Mouse (Mus musculus) embryo, embryonic 9.5 days (tissue): ENCODE results near the gene Mdga1.

Experiments
- DNase-seq: peaks from one replicate; pipeline ENCODE4 v3.0.0-alpha.2; 2017; ENCODE audit errors: extremely low spot score

Mdga1 gene

DNA sequence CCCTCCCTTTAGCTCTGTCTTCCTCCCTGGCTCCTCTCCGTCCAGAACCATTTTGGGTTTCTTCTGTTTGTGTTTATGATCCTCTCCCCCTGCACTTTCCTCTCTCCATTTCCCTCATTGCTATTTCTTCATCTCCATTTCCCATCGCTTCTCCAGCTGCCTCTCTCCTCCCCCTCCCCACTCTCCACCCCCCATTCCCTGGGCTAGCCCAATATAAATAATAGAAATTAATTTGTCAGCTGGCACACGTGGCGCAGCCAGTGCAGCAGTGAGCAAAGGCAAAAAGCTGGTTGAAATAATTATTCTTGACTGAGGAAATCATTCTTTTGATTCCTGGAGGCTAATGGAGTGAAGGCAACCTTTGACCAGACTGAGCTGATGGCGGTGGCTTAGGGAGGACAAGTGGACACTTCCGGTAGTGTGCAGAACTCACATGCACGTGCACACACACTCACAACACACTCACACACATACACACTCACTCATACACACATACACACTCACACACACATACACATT lies at the start of gene Mdga1:
Gene Mdga1, minus strand, starts transcription at position 51 of the 519 bp plus-strand sequence.
- DNase-seq = no peak

GRCm38 (mm10) chr17:30018927-30019610 lies 49.2 kb upstream of the Mdga1 start:
- no peak for DNase-seq

DNA sequence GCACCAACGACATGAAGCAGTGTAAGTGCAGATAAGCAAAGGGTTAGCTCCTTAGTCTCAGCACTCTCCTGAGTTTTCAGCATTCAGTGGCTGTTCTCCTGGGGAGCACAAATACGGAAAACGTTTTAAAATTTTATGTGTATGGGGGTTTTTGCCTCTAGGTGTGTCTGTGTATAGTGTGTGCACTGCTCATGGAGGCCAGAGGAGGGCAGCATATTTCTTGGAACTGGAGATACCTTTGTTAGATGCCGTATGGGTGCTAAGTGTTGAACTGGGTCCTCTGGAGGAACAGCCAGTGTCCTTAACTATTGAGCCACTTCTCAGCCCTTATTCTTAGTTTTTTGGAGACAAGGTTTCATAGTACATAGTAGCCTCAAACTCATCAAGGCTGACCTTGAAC lies 44.8 kb upstream of the Mdga1 start:
- no peak for DNase-seq

DNA sequence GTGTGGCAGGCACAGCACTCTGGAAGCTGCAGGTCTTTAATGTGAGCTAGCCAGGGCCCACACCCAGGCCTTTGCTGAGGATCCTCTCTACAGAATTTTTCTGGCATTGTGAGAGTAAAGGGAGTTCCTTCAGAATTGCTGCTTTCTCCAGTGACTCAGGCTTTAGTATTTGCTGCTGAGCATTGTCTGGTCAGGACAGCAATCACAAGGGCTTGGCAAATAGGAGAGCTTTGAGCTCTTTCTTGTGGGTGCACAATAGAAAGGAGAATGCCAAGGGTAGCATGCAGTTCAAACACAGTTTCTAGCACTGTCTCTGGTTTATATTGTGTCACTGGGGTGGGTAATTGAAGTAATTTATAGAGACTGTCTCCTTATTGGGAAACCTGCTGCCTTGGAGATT lies 38.5 kb upstream of the Mdga1 start:
- DNase-seq = no peak

- DNase-seq = no peak
Observed at GRCm38 (mm10) chr17:30007883-30008282, 38.0 kb upstream of the Mdga1 start.

- no peak for DNase-seq
Observed at GRCm38 (mm10) chr17:30006877-30007276, 37.0 kb upstream of the Mdga1 start.

GRCm38 (mm10) chr17:30005451-30005941 lies 35.6 kb upstream of the Mdga1 start:
- peak; percentile 69 for DNase-seq

- no peak for DNase-seq
Observed at GRCm38 (mm10) chr17:30005103-30005443, 35.2 kb upstream of the Mdga1 start.

DNA sequence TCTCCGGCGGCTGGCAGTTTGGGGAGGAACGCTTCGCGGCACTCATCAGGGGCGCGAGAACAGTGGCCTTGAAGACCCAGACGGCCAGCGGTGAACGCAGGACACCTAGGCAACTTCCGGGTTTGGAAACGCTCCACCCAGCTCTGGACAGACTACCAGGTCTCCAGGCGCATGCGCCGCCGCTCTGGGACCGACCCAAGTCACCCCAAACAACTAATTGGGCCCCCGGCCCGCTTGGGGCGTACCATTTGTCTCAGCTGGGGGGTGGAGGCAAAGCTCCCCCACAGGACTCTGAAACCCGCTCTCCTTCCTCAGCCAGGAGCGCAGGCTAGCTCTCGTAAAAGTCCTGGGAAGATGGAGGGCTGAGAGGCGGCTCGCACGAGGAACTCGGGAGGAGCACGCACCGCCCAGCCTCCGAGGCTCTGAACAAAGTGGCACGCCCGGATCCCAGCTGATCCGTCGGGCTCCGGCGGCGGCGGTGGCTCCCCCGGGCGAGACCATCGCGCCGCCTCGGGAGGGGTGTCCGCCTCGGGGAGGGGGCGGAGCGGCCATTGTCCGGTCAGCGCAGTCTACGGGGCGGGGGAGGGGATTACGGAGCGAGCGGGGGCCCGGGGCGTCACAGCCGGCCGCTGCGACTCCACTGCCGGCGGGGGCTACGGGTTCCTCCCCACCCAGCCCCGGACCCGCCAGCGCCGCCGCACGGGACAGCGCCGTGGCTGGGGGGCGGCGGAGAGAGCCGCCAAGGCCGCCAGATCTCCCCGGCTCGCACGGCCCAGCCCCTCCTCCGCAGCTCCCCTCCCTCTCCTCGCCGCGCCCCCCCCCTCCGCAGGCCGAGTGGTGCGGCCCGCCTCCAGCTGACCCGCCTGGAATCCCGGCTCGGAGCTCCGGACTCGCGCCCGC lies 34.6 kb upstream of the Mdga1 start, which contains the start of gene Zfand3:
Gene Zfand3, plus strand, starts transcription at position 531 of the 900 bp plus-strand sequence.
- DNase-seq = peak; percentile 98

DNA sequence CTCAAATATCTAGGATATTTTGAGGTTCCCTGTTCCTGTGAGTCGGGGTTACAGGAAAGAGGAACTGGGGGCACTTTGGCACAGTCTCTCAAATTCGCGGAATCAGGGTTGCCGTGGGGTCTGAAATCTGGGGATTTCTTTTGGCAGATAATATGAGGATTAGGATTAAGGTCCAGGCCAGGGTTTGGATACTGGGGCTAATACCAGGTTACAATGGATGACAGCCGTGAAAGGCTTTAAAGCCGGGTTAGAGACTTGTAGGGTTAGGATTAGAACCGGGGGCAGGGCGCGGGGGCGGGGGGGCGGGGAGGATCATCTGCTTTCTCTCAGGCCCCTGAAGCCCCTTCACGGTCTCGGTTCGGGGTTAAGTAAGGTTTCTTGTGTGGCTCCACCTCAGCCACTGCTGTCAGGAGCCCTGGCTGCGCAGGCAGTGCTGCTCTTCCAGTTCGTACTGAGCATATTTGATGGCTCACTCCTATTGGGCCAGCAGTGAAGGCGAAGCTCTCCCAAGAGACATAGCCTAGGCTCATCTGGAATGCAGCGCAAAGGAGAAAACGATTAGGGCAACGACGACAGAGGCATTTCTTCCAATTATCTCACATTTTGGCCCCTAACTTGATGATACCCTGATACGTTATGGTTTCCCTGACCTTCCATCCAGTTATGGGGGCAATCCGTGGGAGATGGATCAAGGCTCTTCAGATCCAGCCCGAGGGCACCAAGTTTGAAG lies 28.8 kb upstream of the Mdga1 start:
- DNase-seq = no peak

DNA sequence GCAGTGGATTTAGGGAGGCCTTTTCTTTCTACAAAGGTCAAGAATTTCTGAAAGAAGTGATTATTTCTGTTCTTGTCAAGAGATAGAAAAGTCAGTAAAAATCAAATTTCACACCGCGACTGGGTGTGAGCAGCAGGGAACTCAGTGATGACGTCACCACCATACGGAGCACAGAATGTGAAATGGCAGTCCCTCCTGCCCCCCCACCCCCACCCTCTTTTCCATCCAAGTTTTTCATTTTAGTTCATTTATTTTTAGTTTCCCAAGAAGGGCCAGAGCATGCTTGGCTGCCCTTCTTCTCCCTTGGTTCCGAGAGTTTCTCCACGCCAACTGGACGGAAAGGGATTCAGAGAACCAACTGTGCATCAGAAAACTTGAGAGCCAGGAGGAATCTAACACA lies 27.8 kb upstream of the Mdga1 start:
- DNase-seq = no peak

DNA sequence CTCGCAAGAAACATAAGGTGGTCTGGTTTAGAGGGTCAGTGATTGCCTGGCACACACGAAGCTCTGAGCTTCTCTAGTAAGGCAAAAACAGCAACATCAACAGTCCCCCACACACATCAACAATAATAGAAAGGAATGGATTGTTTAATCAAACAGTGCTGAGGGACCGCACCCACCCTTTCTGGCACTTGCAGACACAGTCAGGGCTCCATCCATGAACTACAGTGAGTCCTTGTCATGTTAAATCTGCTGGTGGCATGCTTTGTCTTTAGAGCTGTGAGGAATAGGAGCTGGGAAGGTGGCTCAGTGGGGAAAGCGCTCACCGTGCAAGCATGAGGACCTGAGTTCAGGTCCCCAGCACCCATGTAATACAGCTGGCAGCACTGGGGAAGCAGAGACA lies 26.1 kb upstream of the Mdga1 start:
- DNase-seq = no peak

DNA sequence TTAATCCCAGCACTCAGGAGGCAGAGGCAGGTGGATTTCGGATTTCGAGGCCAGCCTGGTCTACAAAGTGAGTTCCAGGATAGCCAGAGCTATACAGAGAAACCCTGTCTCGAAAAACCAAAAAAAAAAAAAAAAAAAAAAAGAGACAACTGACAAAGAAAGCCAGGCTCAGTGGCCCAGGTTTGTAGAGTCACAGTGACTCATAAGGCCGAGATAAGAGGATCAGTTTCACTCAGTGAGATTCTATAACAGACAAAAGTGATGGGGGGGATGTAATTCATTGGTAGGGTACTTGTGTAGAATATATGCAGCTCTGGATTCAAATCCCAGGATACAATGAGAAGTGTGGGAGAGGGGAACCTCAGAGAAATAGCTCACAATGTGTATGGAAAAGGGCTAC lies 24.6 kb upstream of the Mdga1 start:
- DNase-seq = no peak

- no peak for DNase-seq
Observed at GRCm38 (mm10) chr17:29994011-29994410, 24.1 kb upstream of the Mdga1 start.

GRCm38 (mm10) chr17:29993488-29993887 lies 23.6 kb upstream of the Mdga1 start:
- DNase-seq = no peak

- no peak for DNase-seq
Observed at GRCm38 (mm10) chr17:29990845-29991244, 21.0 kb upstream of the Mdga1 start.

DNA sequence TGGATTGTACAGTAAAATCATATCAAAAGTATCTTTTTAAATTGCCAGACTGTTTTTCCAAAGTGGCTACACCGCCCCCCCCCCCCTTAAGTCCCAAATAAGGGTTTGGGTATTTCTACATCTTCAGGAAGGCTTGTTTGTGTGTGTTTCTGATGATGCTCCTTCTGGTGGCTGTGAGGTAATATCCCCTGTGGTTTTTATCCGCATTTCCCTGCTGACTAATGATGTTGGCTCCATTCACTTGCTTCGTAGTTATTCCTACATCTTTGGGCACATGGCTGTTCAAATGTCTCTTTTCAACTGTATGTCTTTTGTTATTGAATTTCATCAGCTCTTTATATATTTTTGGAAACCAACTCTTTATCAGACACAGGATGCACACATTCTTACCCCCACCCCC lies 20.2 kb upstream of the Mdga1 start:
- no peak for DNase-seq

- no peak for DNase-seq
Observed at GRCm38 (mm10) chr17:29989653-29990052, 19.8 kb upstream of the Mdga1 start.

- DNase-seq = no peak
Observed at GRCm38 (mm10) chr17:29988141-29988540, 18.3 kb upstream of the Mdga1 start.

DNA sequence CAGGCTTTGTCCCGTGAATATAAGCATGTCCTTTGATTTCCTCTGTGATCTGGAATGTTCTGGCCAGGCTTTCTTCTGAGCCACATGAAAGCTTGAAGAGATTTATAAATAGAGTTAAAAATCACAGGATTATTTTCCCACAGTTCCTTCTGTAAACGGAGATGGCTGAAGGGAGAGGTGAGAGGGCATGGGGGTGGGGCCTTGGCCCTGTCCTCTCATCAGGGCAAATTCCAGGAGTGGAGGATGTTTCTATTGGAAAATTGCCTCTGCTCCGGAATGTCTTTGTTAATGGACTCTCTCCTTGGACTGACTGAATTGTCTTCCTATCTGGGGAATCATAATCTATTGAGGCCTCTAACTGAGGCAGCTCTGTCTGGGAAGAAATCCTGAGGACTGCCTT lies 15.6 kb upstream of the Mdga1 start:
- DNase-seq = no peak

GRCm38 (mm10) chr17:29984931-29985330 lies 15.0 kb upstream of the Mdga1 start:
- no peak for DNase-seq

DNA sequence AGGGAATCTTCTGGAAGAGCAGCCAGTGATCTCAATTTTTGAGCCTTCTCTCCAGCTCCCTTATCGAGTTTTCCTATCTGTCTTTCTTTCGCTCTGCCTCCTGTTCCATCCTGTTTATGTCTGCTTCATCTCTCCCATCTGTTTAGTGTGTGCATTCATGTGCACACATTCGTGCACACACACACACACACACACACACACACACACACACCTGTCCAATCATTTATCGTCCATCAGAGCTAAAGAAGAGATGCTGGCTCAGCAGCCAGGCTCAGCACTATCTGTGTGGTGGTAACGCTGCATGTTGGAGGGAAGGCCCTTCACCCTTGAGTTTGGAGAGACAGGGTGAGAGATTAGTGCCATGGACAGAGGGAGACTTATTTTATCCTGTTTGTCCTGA lies 13.3 kb upstream of the Mdga1 start:
- DNase-seq = no peak
